Mouse (Mus musculus): ENCODE measurements around the gene Dhrs7. TPM values are rescaled to one million over a fixed set of nuclear protein-coding genes. Genes with fewer than 3 reads are reported as not detected.
A peak's percentile ranks its signal among the peaks of the same experiment; 100 is the strongest.

Gene Dhrs7
- total RNA-seq, 2 experiments from 2014 or later: 29.9 to 35.9 TPM

DNA sequence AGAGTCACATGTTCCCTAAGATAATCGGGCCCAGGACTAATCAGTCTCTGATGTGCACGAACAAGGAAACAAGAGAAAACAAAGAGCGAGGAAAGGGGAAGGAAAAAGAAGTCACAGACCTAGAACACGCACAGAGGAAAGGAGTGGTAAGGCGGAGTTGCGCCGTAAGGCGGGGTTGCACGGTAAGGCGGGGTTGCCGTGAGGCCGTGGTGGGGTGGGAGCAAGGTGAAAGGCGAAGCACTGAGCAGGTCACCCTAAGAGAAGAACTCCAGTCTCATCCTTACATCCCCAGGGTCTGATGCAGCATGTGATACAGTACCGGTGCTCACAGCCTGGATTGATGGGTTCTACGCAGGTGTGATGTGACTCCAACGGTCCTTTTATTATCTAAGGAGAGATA is 8.9 kb downstream of the Dhrs7 start:
- DNase-seq: no peak

DNA sequence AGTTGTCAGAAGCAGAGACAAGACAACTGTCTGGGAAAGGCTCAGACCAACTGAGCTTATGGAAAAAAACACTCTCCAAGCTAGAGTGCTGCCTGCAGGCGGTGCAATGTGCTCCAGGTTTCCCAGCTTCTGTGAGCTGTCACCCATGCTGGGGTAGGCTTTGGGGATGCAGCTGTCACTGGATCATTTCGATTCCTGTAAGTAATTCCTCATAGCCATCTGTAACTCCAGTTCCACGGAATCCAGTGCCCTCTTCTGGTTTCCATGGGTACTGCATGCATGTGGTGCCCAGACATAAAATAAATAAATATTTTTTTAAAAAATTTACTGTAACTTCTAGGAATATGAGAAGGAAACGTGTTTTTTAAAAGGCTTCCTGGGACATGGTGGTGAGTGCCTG is 10.0 kb downstream of the Dhrs7 start:
- DNase-seq: peak; percentile 66

DNA sequence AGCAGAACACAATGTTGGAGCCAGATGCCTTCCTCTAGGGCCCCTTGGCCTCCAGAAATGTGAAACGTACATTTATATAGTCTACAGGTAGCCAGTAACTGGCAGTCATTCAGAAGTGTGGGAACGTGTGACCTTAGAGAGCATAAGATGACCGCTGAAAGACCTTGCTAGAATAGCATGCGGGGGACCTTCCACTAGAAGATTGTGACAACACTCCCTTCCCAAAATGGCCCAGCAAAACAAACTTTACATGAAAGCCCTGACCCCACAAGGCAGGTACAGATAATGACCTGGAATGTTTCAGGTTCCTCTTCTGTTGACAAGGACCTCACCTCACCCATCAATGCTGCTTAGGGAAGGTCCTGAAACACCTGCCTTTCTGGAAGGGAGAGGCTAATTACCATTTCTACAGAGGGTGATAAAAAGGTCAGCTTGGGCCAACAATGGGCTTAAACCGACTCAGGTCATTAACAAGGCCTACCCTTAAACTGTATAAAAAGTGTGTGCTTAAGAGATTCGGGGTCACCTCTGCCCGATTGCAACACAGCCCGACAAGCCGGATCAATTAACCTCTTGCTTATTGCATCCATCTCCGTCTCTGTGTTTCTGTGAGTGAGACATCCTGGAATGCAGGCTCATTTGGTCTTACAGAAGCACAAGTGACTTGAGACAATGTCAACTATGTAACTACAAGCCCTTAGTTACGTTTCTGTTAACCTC is 14.9 kb downstream of the Dhrs7 start, which contains the start of gene Gm4756:
Gene Gm4756 (minus strand): TSS at position 51 of the 720 bp plus-strand sequence.
- DNase-seq: no peak

DNA sequence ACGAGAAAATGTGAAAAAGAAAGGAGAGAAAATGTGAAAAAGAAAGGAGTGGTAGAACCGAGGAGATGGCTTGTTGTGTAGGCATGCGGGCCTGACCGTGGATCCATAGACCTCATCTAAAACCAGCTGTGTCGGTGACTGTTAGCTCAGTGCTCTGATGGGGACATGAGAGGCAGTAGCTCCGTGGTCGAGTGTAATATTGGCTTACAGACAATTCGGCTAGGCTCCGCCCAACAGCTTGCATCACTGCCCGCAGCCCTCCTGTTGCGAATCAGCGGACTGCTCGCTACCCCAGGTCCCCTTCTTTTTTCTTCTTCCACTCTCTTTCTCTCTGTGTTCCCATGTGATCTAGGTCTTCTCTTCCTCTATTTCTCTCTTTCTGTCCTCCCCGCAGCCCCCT is 15.8 kb downstream of the Dhrs7 start:
- DNase-seq: no peak

DNA sequence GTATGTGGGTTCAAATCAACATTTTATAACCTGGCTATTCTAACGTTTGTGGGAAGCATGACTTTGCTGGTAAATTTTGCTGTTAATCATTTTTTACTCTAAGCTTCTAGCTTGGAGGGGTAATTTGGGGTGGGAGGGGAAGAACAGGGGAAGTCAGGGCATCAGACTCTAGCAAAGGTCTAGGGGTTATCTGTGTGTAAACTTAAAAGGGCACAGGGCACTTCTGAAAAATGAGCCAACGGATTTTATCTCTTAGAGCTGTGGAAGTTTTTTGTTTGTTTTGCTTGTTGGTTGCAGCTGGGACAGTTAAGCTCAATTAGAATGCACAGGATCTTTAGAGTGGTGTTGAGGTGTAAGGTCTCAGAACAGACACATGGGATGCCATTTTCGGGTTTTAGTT is 26.7 kb downstream of the Dhrs7 start:
- no peak for DNase-seq

DNA sequence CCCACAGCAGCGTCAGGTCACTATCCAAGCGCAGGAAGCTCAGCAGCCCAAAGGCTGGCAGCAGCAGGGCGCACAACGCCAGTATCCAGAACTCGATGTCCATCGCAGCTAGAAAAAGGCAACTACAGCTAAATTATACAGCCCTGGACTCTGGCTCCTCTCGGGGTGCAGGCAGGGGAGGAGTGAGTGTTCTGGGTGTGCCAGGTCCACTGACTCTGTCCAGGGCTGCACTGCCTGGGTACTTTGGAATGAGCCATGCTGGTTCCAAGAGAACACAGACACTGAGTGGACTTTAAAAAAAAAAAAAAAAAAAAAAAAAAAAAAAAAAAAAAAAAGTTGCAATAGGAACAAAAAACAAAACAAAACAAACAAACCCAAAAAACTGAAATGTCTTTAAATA is 36.0 kb downstream of the Dhrs7 start:
- no peak for DNase-seq

DNA sequence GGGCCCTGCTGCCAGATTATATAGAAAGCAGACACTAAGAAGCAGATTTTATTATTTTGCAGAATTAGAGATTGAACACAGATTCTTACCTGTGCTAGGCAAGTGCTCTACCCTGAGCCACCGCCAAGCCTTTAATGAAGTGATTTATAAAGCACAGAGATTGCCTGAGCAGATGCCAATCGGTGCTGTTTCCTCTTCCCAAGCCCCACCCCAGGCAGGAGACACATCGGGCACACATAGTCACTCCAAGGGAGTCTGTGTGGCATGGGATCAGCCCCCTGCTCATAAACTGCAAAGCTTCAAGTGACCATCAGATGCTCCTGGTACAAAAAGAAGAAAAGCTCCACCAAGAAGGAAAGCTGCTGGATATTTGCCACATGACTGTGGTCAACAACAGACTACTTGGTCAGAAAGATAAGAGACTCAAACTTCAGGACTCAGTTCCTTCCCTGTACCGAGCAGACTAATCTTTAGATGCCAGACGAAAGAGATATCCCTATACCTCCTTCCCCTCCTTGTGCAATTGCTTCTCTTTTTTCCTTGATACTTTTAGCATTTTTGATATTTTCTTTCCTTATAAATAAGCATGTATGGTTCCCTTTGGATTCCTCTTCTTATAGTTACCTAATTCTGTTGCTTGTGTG is 41.7 kb downstream of the Dhrs7 start:
- no peak for DNase-seq

DNA sequence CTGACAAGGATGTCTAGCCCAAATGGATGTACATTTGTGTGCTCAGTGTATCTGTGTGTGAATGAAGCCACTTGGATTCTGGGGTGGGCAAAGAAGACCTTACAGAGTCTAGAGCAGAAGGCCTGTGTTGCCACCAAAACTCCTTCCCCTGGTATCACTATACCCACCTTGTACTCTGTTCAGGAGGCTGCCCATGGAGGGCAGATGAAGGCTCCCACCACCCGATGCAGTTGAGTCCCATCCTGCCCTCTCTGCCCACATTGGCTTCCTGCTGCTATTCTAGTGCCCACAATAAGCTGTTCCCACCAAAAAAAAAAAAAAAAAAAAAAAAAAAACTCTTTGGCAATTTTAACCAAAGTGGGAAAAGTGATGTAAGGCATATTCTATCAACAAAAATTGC is 43.3 kb downstream of the Dhrs7 start:
- DNase-seq: no peak

DNA sequence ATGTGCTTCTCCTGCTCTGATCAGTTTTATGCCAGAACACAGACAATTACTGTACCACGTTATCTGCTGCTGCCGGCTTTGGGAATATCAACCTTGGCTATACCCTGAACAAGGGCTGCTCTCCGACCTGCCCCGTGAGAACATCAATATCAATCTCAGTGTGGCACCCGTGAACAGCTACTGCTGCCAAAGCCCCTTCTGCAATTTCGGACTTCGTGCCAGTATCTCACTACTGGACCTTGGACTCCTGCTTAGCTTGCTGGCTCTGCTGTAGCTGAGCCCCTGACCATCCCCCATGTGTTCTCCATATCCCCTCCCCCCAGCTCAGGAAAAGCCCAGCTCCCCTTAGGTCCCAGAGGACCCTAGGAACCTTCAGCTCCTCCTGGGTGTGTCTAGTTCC is 43.9 kb downstream of the Dhrs7 start:
- no peak for DNase-seq

DNA sequence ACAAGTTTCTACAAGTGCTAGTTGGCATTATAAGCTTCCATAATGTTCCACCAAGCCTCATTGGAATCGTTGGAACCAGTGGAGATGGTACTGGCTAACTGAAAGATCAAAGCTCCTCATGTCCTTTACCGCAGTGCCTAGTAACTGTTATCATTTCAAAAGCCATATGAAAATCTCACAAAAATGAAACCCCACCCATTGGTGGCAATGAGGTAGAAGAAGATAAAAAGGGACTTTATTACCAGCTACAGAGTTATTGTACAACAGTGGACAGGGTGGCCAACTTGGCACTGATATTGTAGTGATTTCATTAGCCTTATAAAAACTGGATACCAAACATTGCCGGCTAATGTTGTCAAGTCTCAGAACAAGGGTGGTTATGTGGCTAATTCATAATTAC is 52.7 kb downstream of the Dhrs7 start:
- no peak for DNase-seq

Other genes with a start within 250 kb of the Dhrs7 start
- gene Lrrc9, start 223.0 kb downstream of the Dhrs7 start, total RNA-seq (2021): under 1 TPM in 1 of 2 experiments, not detected in 1; 0.16 TPM
- gene Pcnx4, start 128.5 kb downstream of the Dhrs7 start, total RNA-seq (2021): 1 to 10 TPM; 2.8 to 3.9 TPM
- gene Gm4756, start 15.2 kb downstream of the Dhrs7 start, total RNA-seq (2021): not detected
- 100 to 1,000 TPM; 185 to 193 TPM for gene Ppm1a, start 92.5 kb upstream of the Dhrs7 start, total RNA-seq (2021)

Measured in gastrocnemius, postnatal 10 days (tissue).